14 mouse cellular contexts compared by ENCODE assay signal in the genomic region with DNA sequence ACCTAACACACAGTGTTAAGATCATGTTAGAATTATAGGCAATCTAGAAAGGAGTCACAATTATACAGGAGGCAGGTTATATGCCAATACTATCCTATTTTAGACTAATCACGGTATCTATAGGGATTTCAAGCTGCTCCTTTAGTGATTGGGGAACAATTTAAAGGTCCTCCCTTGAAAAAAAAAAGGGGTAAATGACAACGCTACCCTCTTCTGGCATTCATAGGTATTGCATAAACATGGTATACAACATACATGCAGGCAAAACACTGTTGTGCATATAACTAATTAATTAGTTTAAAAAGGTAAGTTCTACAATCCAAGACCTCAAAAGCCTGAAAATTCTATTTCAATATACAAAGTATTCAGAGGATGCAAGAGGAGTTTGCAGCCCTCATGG.
DNase-seq lines count a peak whose midpoint lies in the region; ATAC-seq lines count a peak whose summit lies in the region.
"Had no signal": no experiment of that assay in that cellular context is flagged by ENCODE, and none has a peak within 500 bp of the region (broad histone marks: within the 10 kb centered on the region; RNA-seq: fewer than 3 reads in every experiment).

No protein-coding gene starts in this region.

- DNase-seq in embryo, embryonic 10.5 days (ENCODE audit: low spot score), result peak; percentile 44
- DNase-seq in embryo, embryonic 9.5 days (ENCODE audit: extremely low spot score), result no peak
- DNase-seq in midbrain, embryonic 14.5 days, result peak; percentile 0
- DNase-seq in ZHBTc4 (ENCODE audit: low read depth, low spot score), result peak; percentile 46
- peak; percentile 3 for DNase-seq in retina, postnatal 7 days (ENCODE audit: low read depth, low spot score)
- no peak for DNase-seq in spleen, postnatal 4 days (ENCODE audit: low spot score in 2 of 2)
- DNase-seq: adrenal gland, postnatal 25 days; cerebellum, postnatal 36 days; gastrocnemius, postnatal 14 days; heart, postnatal 36 days; kidney, postnatal 25 days had no signal

- no peaks in the 10 kb centered on the region for H3K27me3 ChIP-seq in midbrain, embryonic 14.5 days (ENCODE audit: control insufficient read depth, insufficient read depth, low read length)
- H3K27me3 ChIP-seq in midbrain, embryonic 13.5 days, result no peaks in the 10 kb centered on the region

- H3K36me3 ChIP-seq in midbrain, embryonic 14.5 days (ENCODE audit: control insufficient read depth, insufficient read depth, low read length), result no peaks in the 10 kb centered on the region
- H3K36me3 ChIP-seq in midbrain, embryonic 13.5 days, result no peaks in the 10 kb centered on the region
- H3K36me3 ChIP-seq: limb, embryonic 10.5 days had no signal

- no peak for ATAC-seq in midbrain, embryonic 14.5 days (ENCODE audit: low FRiP score, low TSS enrichment)
- ATAC-seq in midbrain, embryonic 13.5 days, result no peak
- no peak for ATAC-seq in monocyte, adult 5-6 weeks (replicated peaks; ENCODE audit: insufficient number of reproducible peaks, low FRiP score, low TSS enrichment, poor library complexity, severe bottlenecking)

- no peak overlapping the region for H3K27ac ChIP-seq in midbrain, embryonic 14.5 days (replicated peaks; ENCODE audit: low read depth, low read length)
- H3K27ac ChIP-seq in midbrain, embryonic 13.5 days, result no peak overlapping the region
- H3K27ac ChIP-seq: limb, embryonic 10.5 days had no signal

- H3K4me1 ChIP-seq in midbrain, embryonic 14.5 days (ENCODE audit: control insufficient read depth, insufficient read depth, low read length), result no peaks in the 10 kb centered on the region
- H3K4me1 ChIP-seq in midbrain, embryonic 13.5 days (replicated peaks), result no peaks in the 10 kb centered on the region
- H3K4me1 ChIP-seq: limb, embryonic 10.5 days had no signal

- 46% methylated on average over 2 of the region's 2 CpGs for WGBS in midbrain, embryonic 14.5 days
- WGBS in midbrain, embryonic 13.5 days, result 55% methylated on average over 2 of the region's 2 CpGs

- no peak overlapping the region for H3K4me2 ChIP-seq in midbrain, embryonic 14.5 days (ENCODE audit: low read length)
- no peak overlapping the region for H3K4me2 ChIP-seq in midbrain, embryonic 13.5 days (replicated peaks)

- H3K9ac ChIP-seq in midbrain, embryonic 14.5 days (replicated peaks; ENCODE audit: low read length), result no peak overlapping the region
- H3K9ac ChIP-seq in midbrain, embryonic 13.5 days (replicated peaks), result no peak overlapping the region

- no peak overlapping the region for H3K4me3 ChIP-seq in midbrain, embryonic 14.5 days (replicated peaks; ENCODE audit: low read depth, low read length)
- H3K4me3 ChIP-seq in midbrain, embryonic 13.5 days (replicated peaks), result no peak overlapping the region
- H3K4me3 ChIP-seq: limb, embryonic 10.5 days had no signal

- H3K9me3 ChIP-seq in midbrain, embryonic 14.5 days (ENCODE audit: control insufficient read depth, low read length), result no peaks in the 10 kb centered on the region
- H3K9me3 ChIP-seq in midbrain, embryonic 13.5 days, result no peaks in the 10 kb centered on the region
- H3K9me3 ChIP-seq: limb, embryonic 10.5 days had no signal

Comparison
In these comparisons a context has a peak if more than half of its experiments do, and no peak if none do; other contexts are left out.
1. DNase-seq: peak in embryo, embryonic 10.5 days (single experiment), midbrain, embryonic 14.5 days (single experiment), ZHBTc4 (single experiment) and retina, postnatal 7 days (single experiment); none in embryo, embryonic 9.5 days (single experiment) and spleen, postnatal 4 days (0 of 2).